ENCODE assay signal across 29 mouse cellular contexts in genomic region chr1:51538836-51539235, GRCm38 (mm10).
A peak's percentile ranks its signal among the peaks of the same experiment; 100 is the strongest.
DNase-seq lines count a peak whose midpoint lies in the region; ATAC-seq and TF ChIP-seq lines count a peak whose summit lies in the region.
"Had no signal": no experiment of that assay in that cellular context is flagged by ENCODE, and none has a peak within 500 bp of the region (broad histone marks: within the 10 kb centered on the region; RNA-seq: fewer than 3 reads in every experiment).

No protein-coding gene starts in this region.

- 67% methylated on average over 2 of the region's 2 CpGs for WGBS in kidney, embryonic 16.5 days
- WGBS in kidney, adult 2 months: 76% methylated on average over 2 of the region's 2 CpGs
- 44% methylated on average over 2 of the region's 2 CpGs for WGBS in stomach, embryonic 14.5 days
- WGBS in stomach, postnatal 0 days: 62% methylated on average over 2 of the region's 2 CpGs
- 42% methylated on average over 2 of the region's 2 CpGs for WGBS in stomach, embryonic 15.5 days

- H3K9ac ChIP-seq in kidney, embryonic 16.5 days (replicated peaks; ENCODE audit: low read length): no peak overlapping the region
- no peak overlapping the region for H3K9ac ChIP-seq in stomach, embryonic 14.5 days (replicated peaks; ENCODE audit: low read depth, low read length)
- no peak overlapping the region for H3K9ac ChIP-seq in stomach, postnatal 0 days (ENCODE audit: low read length)
- H3K9ac ChIP-seq in stomach, embryonic 15.5 days: no peak overlapping the region
- H3K9ac ChIP-seq: embryonic facial prominence, embryonic 13.5 days; forebrain, embryonic 12.5 days; forebrain, embryonic 15.5 days; heart, embryonic 12.5 days; heart, embryonic 15.5 days; hindbrain, embryonic 13.5 days had no signal

- ATAC-seq in kidney, embryonic 16.5 days (ENCODE audit: low FRiP score, low TSS enrichment): no peak
- ATAC-seq in stomach, embryonic 14.5 days (ENCODE audit: insufficient number of reproducible peaks, insufficient read depth, low FRiP score, low read depth): no peak
- ATAC-seq in stomach, postnatal 0 days (ENCODE audit: low FRiP score, low TSS enrichment): no peak
- no peak for ATAC-seq in stomach, embryonic 15.5 days (ENCODE audit: insufficient read depth, low FRiP score, low read depth)
- no peak for ATAC-seq in cerebellum, adult (ENCODE audit: insufficient number of reproducible peaks, low FRiP score, low TSS enrichment)
- ATAC-seq: CD4-positive, CD25-positive, alpha-beta regulatory T cell, adult 4 months; forebrain, embryonic 15.5 days; hindbrain, embryonic 16.5 days; Patski had no signal

- TF ChIP-seq EP300 in stomach, postnatal 0 days (optimal IDR thresholded peaks at IDR 0.05): no peak

- H3K36me3 ChIP-seq in kidney, embryonic 16.5 days (ENCODE audit: insufficient read depth, low read length): no peaks in the 10 kb centered on the region
- no peaks in the 10 kb centered on the region for H3K36me3 ChIP-seq in kidney, adult 2 months (ENCODE audit: control insufficient read depth, insufficient read depth, low read length)
- no peaks in the 10 kb centered on the region for H3K36me3 ChIP-seq in stomach, embryonic 14.5 days (ENCODE audit: control insufficient read depth, insufficient read depth, low read length)
- no peaks in the 10 kb centered on the region for H3K36me3 ChIP-seq in stomach, postnatal 0 days (ENCODE audit: control insufficient read depth, insufficient read depth, low read length)
- H3K36me3 ChIP-seq in stomach, embryonic 15.5 days: no peaks in the 10 kb centered on the region
- H3K36me3 ChIP-seq: embryonic facial prominence, embryonic 10.5 days; embryonic facial prominence, embryonic 13.5 days; forebrain, embryonic 12.5 days; forebrain, embryonic 15.5 days; heart, embryonic 12.5 days; heart, embryonic 15.5 days; hindbrain, embryonic 10.5 days; hindbrain, embryonic 13.5 days had no signal

- DNase-seq in kidney, adult 2 months: no peak
- DNase-seq in stomach, postnatal 0 days (ENCODE audit: low spot score): no peak
- DNase-seq: adrenal gland, postnatal 10 days; adrenal gland, postnatal 36 days; cerebellum, adult 11 months; cerebellum, adult 8-10 months; cerebellum, postnatal 10 days; cerebellum, postnatal 36 days; embryo, embryonic 11 days; gastrocnemius, postnatal 25 days; heart, adult 18-20 months; heart, postnatal 10 days; heart, postnatal 36 days had no signal

- no peaks in the 10 kb centered on the region for H3K9me3 ChIP-seq in kidney, embryonic 16.5 days (ENCODE audit: low read length)
- no peaks in the 10 kb centered on the region for H3K9me3 ChIP-seq in stomach, embryonic 14.5 days (ENCODE audit: control insufficient read depth, low read depth, low read length)
- no peaks in the 10 kb centered on the region for H3K9me3 ChIP-seq in stomach, postnatal 0 days (ENCODE audit: control insufficient read depth, low read length)
- no peaks in the 10 kb centered on the region for H3K9me3 ChIP-seq in stomach, embryonic 15.5 days
- H3K9me3 ChIP-seq: embryonic facial prominence, embryonic 10.5 days; embryonic facial prominence, embryonic 13.5 days; forebrain, embryonic 12.5 days; forebrain, embryonic 15.5 days; heart, embryonic 12.5 days; heart, embryonic 15.5 days; hindbrain, embryonic 10.5 days; hindbrain, embryonic 13.5 days had no signal

- H3K27me3 ChIP-seq in kidney, embryonic 16.5 days (ENCODE audit: insufficient read depth, low read length): no peaks in the 10 kb centered on the region
- no peaks in the 10 kb centered on the region for H3K27me3 ChIP-seq in kidney, adult 2 months (replicated peaks; ENCODE audit: control insufficient read depth, insufficient read depth, low read length)
- H3K27me3 ChIP-seq in stomach, embryonic 14.5 days (ENCODE audit: control insufficient read depth, insufficient read depth, low read length): no peaks in the 10 kb centered on the region
- H3K27me3 ChIP-seq in stomach, postnatal 0 days (ENCODE audit: control insufficient read depth, insufficient read depth, low read length): no peaks in the 10 kb centered on the region
- H3K27me3 ChIP-seq in stomach, embryonic 15.5 days (replicated peaks): no peaks in the 10 kb centered on the region
- H3K27me3 ChIP-seq: embryonic facial prominence, embryonic 13.5 days; forebrain, embryonic 12.5 days; forebrain, embryonic 15.5 days; heart, embryonic 12.5 days; heart, embryonic 15.5 days; hindbrain, embryonic 13.5 days; Patski had no signal

- TF ChIP-seq POLR2A in kidney, adult 2 months (IDR thresholded peaks at IDR 0.05; ENCODE audit: low read depth, low read length): no peak

- 0 out of 2 replicates have a peak, but pooled peaks cover 5% of the 10 kb centered on the region for H3K4me1 ChIP-seq in kidney, embryonic 16.5 days (ENCODE audit: insufficient read depth, low read length)
- H3K4me1 ChIP-seq in kidney, adult 2 months (ENCODE audit: control insufficient read depth, insufficient read depth, low read length): no peaks in the 10 kb centered on the region
- H3K4me1 ChIP-seq in stomach, embryonic 14.5 days (ENCODE audit: control insufficient read depth, insufficient read depth, low read length): peaks cover 9% of the 10 kb centered on the region; the same call in 1 of the 2 replicates
- H3K4me1 ChIP-seq in stomach, postnatal 0 days (replicated peaks; ENCODE audit: control insufficient read depth, insufficient read depth): 0 out of 2 replicates have a peak, but pooled peaks cover 3% of the 10 kb centered on the region
- peaks cover 4% of the 10 kb centered on the region; the same call in 1 of the 2 replicates for H3K4me1 ChIP-seq in stomach, embryonic 15.5 days
- H3K4me1 ChIP-seq: embryonic facial prominence, embryonic 10.5 days; embryonic facial prominence, embryonic 13.5 days; forebrain, embryonic 12.5 days; forebrain, embryonic 15.5 days; hindbrain, embryonic 13.5 days had no signal

- no peak for TF ChIP-seq CTCF in kidney, adult 2 months (conservative IDR thresholded peaks at IDR 0.05; ENCODE audit: insufficient read depth, insufficient read length, low read depth, low read length)
- TF ChIP-seq CTCF in stomach, postnatal 0 days (IDR thresholded peaks at IDR 0.05; ENCODE audit: low read depth): no peak

- H3K27ac ChIP-seq in kidney, embryonic 16.5 days (ENCODE audit: low read length): peak overlapping the region; percentile 66; the same call in 1 of the 2 replicates
- H3K27ac ChIP-seq in kidney, adult 2 months (ENCODE audit: insufficient read depth, low read depth, low read length): no peak overlapping the region
- peak overlapping the region; percentile 46; the same call in 1 of the 2 replicates for H3K27ac ChIP-seq in stomach, embryonic 14.5 days (ENCODE audit: low read length)
- H3K27ac ChIP-seq in stomach, postnatal 0 days (replicated peaks): no peak overlapping the region
- H3K27ac ChIP-seq in stomach, embryonic 15.5 days: peak overlapping the region; percentile 69
- H3K27ac ChIP-seq: embryonic facial prominence, embryonic 10.5 days; embryonic facial prominence, embryonic 13.5 days; forebrain, embryonic 12.5 days; forebrain, embryonic 15.5 days; heart, embryonic 15.5 days; hindbrain, embryonic 10.5 days; hindbrain, embryonic 13.5 days had no signal

- H3K4me3 ChIP-seq in kidney, embryonic 16.5 days (ENCODE audit: low read length): no peak overlapping the region
- H3K4me3 ChIP-seq in kidney, adult 2 months (ENCODE audit: insufficient read depth, low read depth, low read length): no peak overlapping the region
- no peak overlapping the region for H3K4me3 ChIP-seq in stomach, embryonic 14.5 days (ENCODE audit: low read depth, low read length)
- H3K4me3 ChIP-seq in stomach, postnatal 0 days (ENCODE audit: low read depth, low read length): no peak overlapping the region
- no peak overlapping the region for H3K4me3 ChIP-seq in stomach, embryonic 15.5 days (replicated peaks)
- H3K4me3 ChIP-seq: embryonic facial prominence, embryonic 10.5 days; embryonic facial prominence, embryonic 13.5 days; erythroblast, embryonic 14.5 days; forebrain, embryonic 12.5 days; forebrain, embryonic 15.5 days; heart, embryonic 12.5 days; heart, embryonic 15.5 days; hindbrain, embryonic 10.5 days; hindbrain, embryonic 13.5 days had no signal

- H3K4me2 ChIP-seq in kidney, embryonic 16.5 days (replicated peaks; ENCODE audit: low read depth, low read length): no peak overlapping the region
- no peak overlapping the region for H3K4me2 ChIP-seq in stomach, embryonic 14.5 days (replicated peaks; ENCODE audit: low read depth, low read length)
- H3K4me2 ChIP-seq in stomach, postnatal 0 days (replicated peaks; ENCODE audit: low read depth): no peak overlapping the region
- no peak overlapping the region for H3K4me2 ChIP-seq in stomach, embryonic 15.5 days
- H3K4me2 ChIP-seq: embryonic facial prominence, embryonic 13.5 days; forebrain, embryonic 12.5 days; forebrain, embryonic 15.5 days; heart, embryonic 12.5 days; heart, embryonic 15.5 days; hindbrain, embryonic 13.5 days had no signal

Comparison
In these comparisons a context has a peak if more than half of its experiments do, and no peak if none do; other contexts are left out.
1. H3K27ac ChIP-seq: peak in kidney, embryonic 16.5 days (single experiment), stomach, embryonic 14.5 days (single experiment) and stomach, embryonic 15.5 days (single experiment); none in kidney, adult 2 months (single experiment) and stomach, postnatal 0 days (single experiment).